Mouse (Mus musculus) heart, postnatal 36 days (tissue): ENCODE data around the gene Tsen2. TPM values are rescaled to one million over a fixed set of nuclear protein-coding genes. Genes with fewer than 3 reads are reported as not detected.
A peak's percentile ranks its signal among the peaks of the same experiment; 100 is the strongest.

Experiments used
- DNase-seq, 2 experiments: peaks; one replicate each; pipeline ENCODE4 v3.0.0; 2021 to 2022
- intact Hi-C: fragments of 180-260 bp; cut with DNase I; formaldehyde crosslinking; loops from one replicate; pipeline ENCODE4 v1.15.1; 2025
- total RNA-seq, 2 experiments: library from RNA; stranded (reverse); gene quantifications; 2 replicates each; pipeline ENCODE4 v1.2.3; 2021

The Tsen2 gene
- total RNA-seq: 1 to 10 TPM; 7.9 to 10.0 TPM

GRCm38 (mm10) chr6:115544442-115544970 is at the start of gene Tsen2:
TSS of gene Tsen2 (plus strand) at chr6:115544664.
- DNase-seq: peak; percentile 95 to 97
- intact Hi-C loops: loop anchor here (10.0 kb wide), 1 partner anchor 510 kb away; the partner anchor contains the start of gene Tamm41

GRCm38 (mm10) chr6:115499540-115499939 is 44.9 kb upstream of the Tsen2 start:
- intact Hi-C loops: no loop called here

DNA sequence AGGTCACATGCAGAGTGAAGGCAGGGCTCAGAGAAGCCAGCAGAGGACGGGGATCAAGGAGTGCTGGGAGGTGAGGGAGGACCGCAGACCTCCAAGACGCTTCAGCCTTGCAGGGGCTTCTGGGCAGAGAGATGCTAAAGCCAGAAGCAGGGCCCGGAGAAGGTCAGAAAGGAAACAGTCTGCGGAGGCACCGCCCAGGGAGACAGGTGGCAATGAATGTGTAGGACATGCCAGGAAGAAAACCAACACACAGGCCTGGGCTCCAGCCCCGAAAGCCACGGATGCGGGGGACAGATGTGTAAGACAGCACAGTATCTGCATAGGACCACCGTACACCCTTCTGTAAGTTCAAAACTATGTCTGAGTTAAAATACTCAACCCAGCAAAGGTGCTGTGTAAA is 44.2 kb upstream of the Tsen2 start:
- intact Hi-C loops: no loop called here
- no peak for DNase-seq

More at GRCm38 (mm10) chr6:115499540-115499939, 44.9 kb upstream of the Tsen2 start:
- DNase-seq: peak; percentile 62 to 64

DNA sequence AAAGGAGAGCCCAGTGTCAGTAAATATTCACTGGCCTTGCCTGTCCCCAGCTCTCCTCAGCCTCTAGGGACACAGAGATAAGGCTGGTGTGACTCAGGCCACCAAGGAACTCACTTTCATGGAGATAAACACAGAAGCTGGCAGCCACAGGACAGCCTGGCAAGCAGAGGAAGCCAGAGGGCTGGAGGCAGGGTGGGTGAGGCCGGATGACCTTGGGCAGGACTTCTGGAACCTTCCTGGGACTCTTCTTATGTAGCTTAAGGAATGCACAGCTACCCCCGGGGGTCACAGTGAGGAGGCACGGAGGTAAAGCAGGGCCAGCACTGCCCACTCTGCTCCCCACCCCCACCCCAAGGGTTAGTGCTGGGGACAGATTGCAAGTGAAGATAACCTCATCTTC is 43.3 kb upstream of the Tsen2 start:
- peak; percentile 40 to 43 for DNase-seq
- intact Hi-C loops: no loop called here

DNA sequence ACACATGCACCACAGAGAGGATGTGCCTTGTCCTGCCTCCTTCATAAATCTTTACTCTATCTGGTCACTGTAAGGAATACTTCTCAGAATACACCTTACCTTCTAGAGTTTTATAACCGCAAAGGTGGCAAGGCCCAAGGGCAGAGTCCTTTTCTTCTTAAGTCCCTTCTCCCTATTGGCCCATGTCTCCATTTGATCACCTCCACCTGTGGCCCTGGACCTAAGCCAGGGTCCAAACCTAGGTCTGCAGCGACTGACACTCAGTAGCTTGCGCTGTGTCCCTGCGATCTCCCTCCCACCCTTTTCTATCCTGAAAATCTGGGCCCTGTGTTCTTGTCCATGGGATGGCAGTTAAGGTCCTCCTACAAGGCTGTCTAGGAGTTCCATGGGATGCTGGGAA is 41.4 kb upstream of the Tsen2 start:
- intact Hi-C loops: no loop called here
- no peak for DNase-seq

GRCm38 (mm10) chr6:115503549-115504159 is 40.8 kb upstream of the Tsen2 start:
- intact Hi-C loops: no loop called here
- no peak for DNase-seq

GRCm38 (mm10) chr6:115504160-115504558 is 40.3 kb upstream of the Tsen2 start:
- intact Hi-C loops: no loop called here
- no peak for DNase-seq

- intact Hi-C loops: no loop called here
- no peak for DNase-seq
Measured at GRCm38 (mm10) chr6:115504915-115505314, 39.5 kb upstream of the Tsen2 start.

DNA sequence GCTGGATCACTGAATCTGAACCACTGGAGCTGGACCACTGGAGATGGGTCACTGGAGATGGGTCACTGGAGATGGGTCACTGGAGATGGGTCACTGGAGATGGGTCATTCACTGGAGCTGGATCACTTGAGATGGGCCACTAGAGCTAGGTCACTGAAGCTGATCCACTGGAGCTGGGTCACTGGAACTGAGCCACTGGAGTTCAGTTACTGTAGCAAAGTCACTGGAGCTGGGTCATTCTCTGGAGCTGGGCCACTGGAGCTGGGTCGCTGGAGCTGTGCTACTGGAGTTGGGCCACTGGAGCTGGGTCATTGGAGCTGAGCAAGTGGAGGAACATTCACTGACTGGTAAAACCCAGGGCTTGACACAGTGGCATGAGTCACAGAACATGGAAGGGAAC is 38.0 kb upstream of the Tsen2 start:
- intact Hi-C loops: no loop called here
- no peak for DNase-seq

DNA sequence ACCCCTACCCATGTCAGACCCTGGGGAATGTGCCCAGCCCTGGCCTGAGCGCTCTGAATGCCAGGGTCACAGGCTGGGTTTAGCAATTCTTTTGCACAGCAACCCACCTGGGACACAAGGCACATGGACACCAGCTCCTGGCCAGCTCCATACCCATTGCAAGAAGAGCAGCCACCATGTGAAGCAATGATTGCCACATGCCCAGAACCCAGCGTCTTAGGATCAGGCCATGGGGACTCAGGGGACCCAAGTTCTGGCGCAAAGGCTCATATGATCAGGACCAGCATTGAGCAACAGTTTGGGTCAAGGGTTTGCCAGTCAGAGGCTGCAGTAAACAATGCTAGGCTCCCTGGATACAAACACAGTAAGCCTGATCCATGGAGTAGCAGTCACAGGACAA is 33.0 kb upstream of the Tsen2 start:
- no peak for DNase-seq
- intact Hi-C loops: no loop called here

DNA sequence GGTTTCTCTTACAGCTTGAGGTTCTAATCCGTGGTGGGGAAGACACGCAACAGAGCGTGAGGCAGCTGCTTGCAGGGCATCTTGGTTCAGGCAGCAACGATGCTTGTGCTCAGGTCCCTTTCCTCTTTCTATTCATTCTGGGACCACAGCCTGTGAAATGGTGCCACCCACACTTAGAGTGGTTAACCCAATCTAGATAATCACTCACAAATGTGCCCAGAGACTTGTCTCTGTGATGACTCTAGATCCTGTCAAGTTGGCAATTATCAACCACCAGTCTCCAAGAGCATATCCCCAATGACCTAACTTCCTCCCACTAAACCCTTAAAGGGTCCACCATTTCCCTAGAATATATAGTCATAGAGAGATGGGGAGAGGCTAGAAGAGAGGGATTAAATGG is 31.3 kb upstream of the Tsen2 start:
- no peak for DNase-seq
- intact Hi-C loops: no loop called here

- intact Hi-C loops: no loop called here
Measured at GRCm38 (mm10) chr6:115517904-115518303, 26.6 kb upstream of the Tsen2 start.

GRCm38 (mm10) chr6:115518352-115518751 is 26.1 kb upstream of the Tsen2 start:
- no peak for DNase-seq
- intact Hi-C loops: no loop called here

More at GRCm38 (mm10) chr6:115517904-115518303, 26.6 kb upstream of the Tsen2 start:
- DNase-seq: no peak

DNA sequence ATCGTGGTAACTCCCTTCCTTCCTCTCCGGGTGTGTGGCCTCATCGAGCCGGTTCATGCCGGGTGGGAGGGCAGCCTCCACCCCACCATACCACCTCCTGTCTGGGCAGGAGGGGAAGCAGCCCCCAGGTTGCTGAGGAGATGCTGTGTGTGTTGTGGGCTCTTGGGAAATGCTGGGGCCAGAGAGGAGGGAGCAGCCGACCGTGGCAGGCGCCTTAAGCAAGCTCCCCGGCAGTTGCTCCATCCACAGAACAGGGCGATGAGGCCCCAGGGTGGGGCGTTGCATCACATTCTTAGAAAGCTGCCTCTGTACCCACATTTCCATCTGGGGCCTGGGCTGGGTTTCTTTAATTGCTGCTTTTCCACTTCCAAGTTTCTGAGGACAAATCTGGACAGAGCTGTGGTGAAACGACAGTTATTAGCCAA is 25.2 kb upstream of the Tsen2 start:
- intact Hi-C loops: no loop called here
- no peak for DNase-seq

DNA sequence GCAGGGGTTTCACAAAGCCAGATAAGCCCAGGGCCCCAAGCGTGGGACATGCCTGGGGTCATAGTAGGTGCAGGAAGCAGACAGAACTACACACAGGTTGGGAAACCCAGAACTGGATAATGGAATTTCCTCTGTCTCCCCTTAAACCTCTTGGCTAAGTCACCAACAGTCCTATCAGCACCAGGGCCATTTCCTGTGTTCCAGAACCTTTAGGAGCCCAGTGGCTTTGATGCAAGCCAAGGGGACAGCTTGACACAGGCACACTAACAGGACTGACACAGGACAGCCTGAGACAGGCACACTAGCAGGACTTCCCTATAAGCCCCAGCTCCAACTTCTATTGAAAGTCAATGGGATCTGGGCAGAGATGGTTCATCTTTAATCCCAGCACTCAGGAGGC is 22.5 kb upstream of the Tsen2 start:
- intact Hi-C loops: loop anchor here (5.0 kb wide), 1 partner anchor 90 kb away; no protein-coding TSS in a partner anchor

DNA sequence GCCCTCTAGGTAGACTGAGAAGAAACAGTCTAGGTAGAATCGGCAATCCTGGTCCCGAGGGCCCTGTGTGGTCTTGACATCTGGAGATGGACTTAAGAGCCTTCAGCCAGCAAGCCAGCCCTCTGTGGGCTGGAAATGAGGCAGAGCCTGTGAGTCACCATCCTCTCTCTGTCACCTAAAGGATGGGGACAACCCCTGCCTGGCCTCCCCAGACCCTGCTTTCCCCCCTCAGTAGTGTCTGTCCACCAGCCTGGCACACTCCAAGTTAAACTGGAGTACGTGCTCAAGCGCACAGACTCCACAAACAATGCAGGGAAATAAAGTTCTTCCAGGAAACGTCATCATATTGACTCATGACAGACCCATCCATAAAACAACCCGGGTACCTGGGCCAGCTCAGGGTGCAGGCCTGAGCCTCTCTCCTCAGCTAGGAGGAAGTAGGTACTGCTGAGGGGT is 21.7 kb upstream of the Tsen2 start:
- intact Hi-C loops: loop anchor here (5.0 kb wide), 1 partner anchor 90 kb away; no protein-coding TSS in a partner anchor
- DNase-seq: peak in 1 of 2 experiments; percentile 31

More for the DNA sequence above, 22.5 kb upstream of the Tsen2 start:
- no peak for DNase-seq

- intact Hi-C loops: loop anchor here (5.0 kb wide), 1 partner anchor 91 kb away; no protein-coding TSS in a partner anchor
- DNase-seq: peak; percentile 34 to 37
Measured at GRCm38 (mm10) chr6:115523201-115523600, 21.3 kb upstream of the Tsen2 start.

- intact Hi-C loops: loop anchor here (5.0 kb wide), 1 partner anchor 92 kb away; no protein-coding TSS in a partner anchor
- no peak for DNase-seq
Measured at GRCm38 (mm10) chr6:115524449-115524990, 19.9 kb upstream of the Tsen2 start.

DNA sequence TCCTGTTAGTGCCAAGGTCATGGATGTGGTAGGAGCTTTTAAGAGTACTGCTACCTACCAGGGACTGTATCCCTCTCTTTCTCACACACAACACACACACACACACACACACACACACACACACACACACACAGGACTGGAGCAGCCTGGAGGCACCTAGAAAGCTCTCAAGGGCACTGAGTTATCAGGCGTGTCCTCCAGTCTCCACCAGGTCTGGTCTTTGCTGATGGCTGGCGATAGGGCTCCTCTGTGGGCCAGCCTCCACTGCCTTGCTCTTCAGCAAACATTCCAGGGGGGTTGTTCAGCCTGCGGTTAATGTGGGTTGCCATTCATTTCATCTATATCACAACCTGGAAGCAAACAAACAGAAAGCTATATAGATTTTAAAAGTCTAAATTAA is 17.0 kb upstream of the Tsen2 start:
- intact Hi-C loops: no loop called here
- no peak for DNase-seq

GRCm38 (mm10) chr6:115528372-115528771 is 16.1 kb upstream of the Tsen2 start:
- DNase-seq: no peak
- intact Hi-C loops: no loop called here

DNA sequence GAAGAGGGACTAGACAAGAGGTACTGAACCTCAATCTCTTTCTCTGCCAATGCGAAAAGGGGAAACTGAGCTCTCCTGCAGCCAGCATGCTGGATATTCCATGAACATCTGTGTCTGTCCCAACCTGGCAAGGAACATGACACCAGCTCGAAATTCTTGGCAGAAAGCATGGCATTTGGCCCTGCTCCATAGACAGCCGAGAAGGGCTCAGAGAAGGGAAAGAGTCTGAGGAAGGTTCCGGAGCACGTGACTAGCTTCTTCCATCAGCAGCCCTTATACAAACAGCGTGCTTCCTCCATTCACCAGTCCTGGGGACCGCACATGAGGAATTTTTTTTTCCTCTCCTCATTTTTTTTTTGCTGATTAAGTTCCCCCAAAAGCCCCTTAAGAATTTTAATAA is 9.8 kb upstream of the Tsen2 start:
- intact Hi-C loops: loop anchor here (5.0 kb wide), 2 partner anchors 102 to 172 kb away; partner anchors contain the start of gene Pparg
- peak; percentile 33 to 40 for DNase-seq

DNA sequence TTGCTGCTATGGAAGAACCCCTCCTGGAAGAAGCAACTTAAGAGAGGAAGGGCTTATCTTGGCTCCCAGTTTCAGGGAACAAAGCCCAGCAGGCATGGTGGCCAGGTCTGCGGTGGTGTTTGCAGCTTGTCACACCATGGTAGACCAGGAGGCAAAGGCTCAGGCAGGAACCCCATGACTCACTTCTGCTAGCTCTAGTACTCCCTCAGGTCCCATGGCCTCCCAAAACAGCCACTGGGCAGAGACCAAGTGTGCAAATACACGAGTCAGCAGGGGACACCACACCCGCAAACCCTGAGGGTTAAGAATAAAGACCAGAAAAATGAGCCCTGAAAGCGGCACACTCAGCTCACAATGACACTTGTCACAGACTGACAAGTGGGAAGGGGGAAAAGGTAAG is 8.3 kb upstream of the Tsen2 start:
- intact Hi-C loops: loop anchor here (5.0 kb wide), 2 partner anchors 104 to 174 kb away; partner anchors contain the start of gene Pparg
- no peak for DNase-seq
